Mouse (Mus musculus): ENCODE data around the gene Rnf40. TPM values are rescaled to one million over a fixed set of nuclear protein-coding genes. Genes with fewer than 3 reads are reported as not detected.
A peak's percentile ranks its signal among the peaks of the same experiment; 100 is the strongest.
"Not testable (repeated sequence)": the region's sequence is repeated elsewhere in the genome, so short reads cannot be mapped to it uniquely, and the experiment has no call there.

Rnf40 gene
- polyA plus RNA-seq, 1 experiment from 2014 or later = 47.6 TPM

DNA sequence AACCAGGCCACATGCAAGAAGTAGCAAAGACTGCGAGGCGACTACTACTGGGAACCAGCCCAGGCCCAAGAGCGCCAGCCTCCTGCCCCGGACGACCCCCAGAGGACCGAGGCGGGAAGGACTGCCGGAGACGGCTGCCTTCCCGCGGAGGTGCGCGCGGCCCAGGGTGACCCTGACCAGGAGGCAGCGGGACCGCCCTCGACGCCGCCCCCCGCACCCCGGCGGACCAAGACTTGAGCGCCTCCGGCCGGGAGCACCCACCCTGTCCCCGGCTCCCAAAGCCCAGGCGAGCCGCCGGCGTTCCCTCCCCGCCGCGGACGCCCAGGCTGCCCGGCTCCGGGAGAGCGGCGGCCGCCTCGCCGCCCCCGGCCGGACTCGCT is 25.9 kb downstream of the Rnf40 start:
- under 1% methylated on average over 40 of the region's 44 CpGs for WGBS

DNA sequence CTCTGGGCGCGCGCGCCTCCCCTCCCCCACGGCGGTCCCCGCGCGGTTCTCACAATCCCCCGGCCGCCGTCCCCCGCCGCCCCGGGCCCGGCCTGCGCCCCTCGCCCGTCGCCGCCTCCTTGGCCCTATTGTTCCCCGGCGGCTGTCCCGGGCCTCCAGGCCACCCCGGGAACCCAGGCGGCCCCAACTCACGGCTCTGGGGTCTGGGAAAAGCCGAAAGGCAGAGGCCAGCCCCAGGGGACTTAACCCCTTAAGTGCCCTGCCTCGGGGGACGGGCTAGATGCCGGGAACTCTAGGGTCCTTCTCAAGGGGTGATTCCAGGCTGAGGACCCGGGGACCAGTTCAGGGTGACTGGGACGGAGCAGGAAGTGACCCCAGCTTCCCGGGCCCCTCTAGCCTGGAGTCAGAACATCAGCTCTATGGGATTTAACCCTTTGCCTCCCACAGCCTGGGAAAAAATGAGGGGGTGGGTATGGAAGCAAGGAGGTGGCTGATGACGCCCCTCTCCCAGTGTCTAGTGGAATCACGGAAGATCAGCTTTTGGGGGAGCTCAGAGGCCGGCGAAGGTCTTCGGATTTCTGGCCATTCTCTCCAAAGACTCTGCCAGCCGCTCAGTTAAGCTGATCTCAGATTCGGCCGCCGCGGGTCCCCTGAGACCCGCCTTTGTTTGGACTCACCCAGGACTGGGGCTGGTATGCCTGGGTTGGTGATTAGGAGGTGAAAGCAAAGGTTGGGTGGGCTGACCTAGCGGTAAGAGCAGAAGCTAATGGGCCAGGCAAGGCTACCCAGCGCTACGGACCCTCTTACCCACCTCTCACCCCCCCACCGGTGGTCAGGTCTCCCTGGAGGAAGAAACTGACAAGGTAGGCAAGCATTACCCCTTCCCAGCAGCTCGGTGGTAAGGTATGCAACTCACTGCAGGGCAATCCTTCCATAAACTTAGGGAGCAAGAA is 26.6 kb downstream of the Rnf40 start, which contains the start of gene Zfp629:
Gene Zfp629, minus strand, starts transcription at position 907 of the 953 bp plus-strand sequence.
- DNase-seq = peak; percentile 94
- Histone ChIP-seq H3K9ac (peak within 1 kb of the TSS; percentile 83), H3K27ac (ENCODE audit: low read depth) (peak within 1 kb of the TSS; percentile 71), H3K36me3 (ENCODE audit: insufficient read depth) (peaks cover 27% of the 10 kb centered on the region), H3K4me2 (peak within 1 kb of the TSS; percentile 76), H3K27me3 (ENCODE audit: insufficient read depth, low read length) (no peaks in the 10 kb centered on the region), H3K4me3 (ENCODE audit: low read depth, low read length) (peak within 1 kb of the TSS; percentile 85), H3K4me1 (ENCODE audit: insufficient read depth) (0 out of 2 replicates have a peak, but pooled peaks cover 3% of the 10 kb centered on the region), H3K9me3 (ENCODE audit: low read depth, low read length) (no peaks in the 10 kb centered on the region)
- 0% methylated on average over 33 of the region's 50 CpGs for WGBS
- TF ChIP-seq CTCF (IDR thresholded peaks at IDR 0.05; ENCODE audit: low read depth) = no peak
- peak; percentile 94 for ATAC-seq (ENCODE audit: insufficient read depth)

More for the DNA sequence above, 25.9 kb downstream of the Rnf40 start:
- Histone ChIP-seq H3K27me3 (ENCODE audit: insufficient read depth, low read length) (no peaks in the 10 kb centered on the region), H3K4me3 (ENCODE audit: low read depth, low read length) (peak overlapping the region; percentile 85), H3K4me2 (peak overlapping the region; percentile 76), H3K36me3 (ENCODE audit: insufficient read depth) (peaks cover 34% of the 10 kb centered on the region), H3K27ac (ENCODE audit: low read depth) (peak overlapping the region; percentile 71), H3K9me3 (ENCODE audit: low read depth, low read length) (no peaks in the 10 kb centered on the region), H3K9ac (peak overlapping the region; percentile 83), H3K4me1 (ENCODE audit: insufficient read depth) (0 out of 2 replicates have a peak, but pooled peaks cover 3% of the 10 kb centered on the region)
- peak; percentile 53 for DNase-seq
- TF ChIP-seq CTCF (IDR thresholded peaks at IDR 0.05; ENCODE audit: low read depth) = no peak
- peak; percentile 62 for ATAC-seq (ENCODE audit: insufficient read depth)

DNA sequence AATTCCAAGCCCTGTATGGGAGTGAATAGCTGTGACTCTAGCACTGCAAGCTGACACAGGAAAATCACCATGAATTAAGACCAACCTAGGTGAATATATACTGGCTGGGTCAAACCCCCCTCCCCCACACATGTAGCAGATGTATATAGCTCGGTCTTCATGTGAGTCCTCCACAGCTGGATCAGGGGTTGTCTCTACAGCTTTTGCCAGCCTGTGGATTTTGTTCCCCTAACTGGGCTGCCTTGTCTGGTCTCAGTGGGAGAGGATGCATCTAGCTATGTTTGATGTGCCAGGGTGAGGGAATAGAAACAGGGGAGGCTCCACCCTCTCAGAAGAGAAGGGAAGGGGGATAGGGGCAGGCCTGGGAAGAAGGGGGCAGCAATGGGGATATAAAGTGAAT is 27.8 kb downstream of the Rnf40 start:
- Histone ChIP-seq H3K27me3 (ENCODE audit: insufficient read depth, low read length) (no peaks in the 10 kb centered on the region), H3K4me2 (peak overlapping the region; percentile 76), H3K9me3 (ENCODE audit: low read depth, low read length) (no peaks in the 10 kb centered on the region), H3K9ac (no peak overlapping the region), H3K4me3 (ENCODE audit: low read depth, low read length) (peak overlapping the region; percentile 85; the same call in 1 of the 2 replicates), H3K36me3 (ENCODE audit: insufficient read depth) (peaks cover 15% of the 10 kb centered on the region), H3K27ac (ENCODE audit: low read depth) (no peak overlapping the region), H3K4me1 (ENCODE audit: insufficient read depth) (0 out of 2 replicates have a peak, but pooled peaks cover 3% of the 10 kb centered on the region)
- ATAC-seq (ENCODE audit: insufficient read depth) (no peak), DNase-seq (no peak)
- 60% methylated on average over 1 of the region's 1 CpGs for WGBS
- no peak for TF ChIP-seq CTCF (IDR thresholded peaks at IDR 0.05; ENCODE audit: low read depth)

DNA sequence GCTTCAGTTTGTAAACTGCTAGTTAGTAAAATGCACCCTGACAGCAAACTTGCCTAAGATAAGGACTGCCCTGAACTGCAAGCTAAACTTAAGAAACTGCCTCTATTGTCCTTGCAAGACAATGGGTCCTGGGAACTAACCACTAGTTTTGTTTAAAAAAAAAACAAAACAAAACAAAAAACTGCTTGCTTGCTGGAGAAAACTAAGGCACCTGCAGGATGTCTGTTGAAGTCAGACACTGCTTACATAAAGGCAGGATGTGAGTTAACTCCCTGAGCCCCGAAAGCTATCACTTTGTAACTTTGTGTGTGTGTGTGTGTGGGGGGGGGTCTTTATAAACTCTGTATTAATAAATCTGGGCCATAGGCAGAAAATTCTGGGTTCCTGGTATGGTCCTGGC is 28.3 kb downstream of the Rnf40 start:
- no peak overlapping the region for H3K4me2 ChIP-seq
- no peaks in the 10 kb centered on the region for H3K9me3 ChIP-seq (ENCODE audit: low read depth, low read length)
- H3K4me1 ChIP-seq (ENCODE audit: insufficient read depth) = 0 out of 2 replicates have a peak, but pooled peaks cover 3% of the 10 kb centered on the region
- ATAC-seq (ENCODE audit: insufficient read depth) (no peak), DNase-seq (no peak)
- no peak overlapping the region for H3K4me3 ChIP-seq (ENCODE audit: low read depth, low read length)
- WGBS = 74% methylated on average over 1 of the region's 1 CpGs
- H3K36me3 ChIP-seq (ENCODE audit: insufficient read depth) = peaks cover 10% of the 10 kb centered on the region
- no peaks in the 10 kb centered on the region for H3K27me3 ChIP-seq (ENCODE audit: insufficient read depth, low read length)
- TF ChIP-seq CTCF (IDR thresholded peaks at IDR 0.05; ENCODE audit: low read depth) = no peak
- H3K9ac ChIP-seq = no peak overlapping the region
- H3K27ac ChIP-seq (ENCODE audit: low read depth) = no peak overlapping the region

DNA sequence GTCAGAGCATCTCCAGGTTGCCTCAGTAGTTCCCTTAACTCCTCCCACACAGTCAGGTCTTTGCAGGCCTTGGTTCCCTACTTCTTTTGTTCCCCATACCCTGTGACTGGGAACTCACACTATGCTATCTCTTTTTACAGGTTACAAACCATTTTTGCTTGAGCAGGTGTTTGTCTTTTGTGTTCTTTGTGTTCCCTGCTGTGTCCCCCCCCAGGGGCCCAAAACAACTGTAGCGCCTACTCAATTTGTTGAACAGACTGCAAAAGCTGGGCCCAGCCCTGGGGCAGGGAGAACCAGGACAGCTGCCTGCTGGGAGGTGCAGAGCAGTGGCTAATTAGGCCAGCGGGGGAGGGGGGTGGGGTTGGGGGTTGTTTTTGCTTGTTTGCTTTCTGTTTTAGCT is 29.4 kb downstream of the Rnf40 start:
- TF ChIP-seq CTCF (IDR thresholded peaks at IDR 0.05; ENCODE audit: low read depth) = no peak
- WGBS = 66% methylated on average over 2 of the region's 2 CpGs
- no peaks in the 10 kb centered on the region for H3K36me3 ChIP-seq (ENCODE audit: insufficient read depth)

DNA sequence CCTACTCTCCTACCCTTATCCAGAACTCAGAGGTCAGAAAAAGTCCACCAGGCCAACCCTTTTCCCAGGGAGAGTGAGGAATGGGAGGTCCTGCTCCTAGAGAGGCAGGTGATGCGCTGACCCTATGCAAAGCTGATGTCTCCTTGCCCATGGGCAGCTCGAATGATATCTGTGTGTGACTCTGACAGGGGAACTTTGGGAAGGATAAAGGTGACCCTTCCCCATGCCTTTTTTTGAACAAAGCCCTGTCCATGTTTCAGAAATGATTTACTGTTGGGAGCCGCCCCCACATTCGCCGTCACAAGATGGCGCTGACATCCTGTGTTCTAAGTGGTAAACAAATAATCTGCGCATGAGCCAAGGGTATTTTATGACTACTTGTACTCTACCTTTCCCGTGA is 29.8 kb downstream of the Rnf40 start:
- 94% methylated on average over 7 of the region's 8 CpGs for WGBS
- ATAC-seq (ENCODE audit: insufficient read depth) = not testable (repeated sequence)

More for the DNA sequence above, 29.4 kb downstream of the Rnf40 start:
- no peak for DNase-seq
- Histone ChIP-seq H3K9me3 (ENCODE audit: low read depth, low read length) (no peaks in the 10 kb centered on the region), H3K27me3 (ENCODE audit: insufficient read depth, low read length) (no peaks in the 10 kb centered on the region), H3K4me2 (no peak overlapping the region), H3K4me3 (ENCODE audit: low read depth, low read length) (no peak overlapping the region), H3K27ac (ENCODE audit: low read depth) (no peak overlapping the region), H3K9ac (no peak overlapping the region), H3K4me1 (ENCODE audit: insufficient read depth) (0 out of 2 replicates have a peak, but pooled peaks cover 3% of the 10 kb centered on the region)
- ATAC-seq (ENCODE audit: insufficient read depth) = no peak

DNA sequence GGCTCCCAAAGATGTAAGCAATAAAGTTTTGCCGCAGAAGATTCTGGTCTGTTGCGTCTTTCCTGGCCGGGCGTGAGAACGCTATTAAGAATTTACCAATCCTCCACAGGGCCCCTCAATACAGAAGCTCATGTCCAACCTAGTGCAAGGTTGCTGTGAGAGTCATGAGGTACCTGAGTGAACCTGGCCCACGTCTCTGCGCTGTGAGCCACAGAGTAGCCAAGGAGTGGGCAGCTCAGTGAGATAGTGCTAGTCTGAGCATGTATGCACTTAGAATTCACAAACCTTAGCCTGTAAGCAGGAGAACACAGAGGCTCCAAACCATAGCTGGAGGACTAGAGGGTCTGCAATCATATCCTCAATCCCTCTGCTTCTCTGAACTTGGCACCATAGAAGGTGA is 37.5 kb downstream of the Rnf40 start:
- no peak for DNase-seq
- Histone ChIP-seq H3K4me1 (ENCODE audit: insufficient read depth) (no peaks in the 10 kb centered on the region), H3K27ac (ENCODE audit: low read depth) (no peak overlapping the region), H3K9me3 (ENCODE audit: low read depth, low read length) (no peaks in the 10 kb centered on the region), H3K4me3 (ENCODE audit: low read depth, low read length) (no peak overlapping the region), H3K9ac (no peak overlapping the region), H3K27me3 (ENCODE audit: insufficient read depth, low read length) (no peaks in the 10 kb centered on the region), H3K4me2 (no peak overlapping the region), H3K36me3 (ENCODE audit: insufficient read depth) (no peaks in the 10 kb centered on the region)
- ATAC-seq (ENCODE audit: insufficient read depth) = no peak
- TF ChIP-seq CTCF (IDR thresholded peaks at IDR 0.05; ENCODE audit: low read depth) = no peak
- 96% methylated on average over 7 of the region's 7 CpGs for WGBS

More for the DNA sequence above, 29.8 kb downstream of the Rnf40 start:
- DNase-seq; H3K9ac ChIP-seq; H3K36me3 ChIP-seq (ENCODE audit: insufficient read depth); H3K4me2 ChIP-seq; H3K27ac ChIP-seq (ENCODE audit: low read depth); H3K4me1 ChIP-seq (ENCODE audit: insufficient read depth); H3K9me3 ChIP-seq (ENCODE audit: low read depth, low read length); H3K27me3 ChIP-seq (ENCODE audit: insufficient read depth, low read length); H3K4me3 ChIP-seq (ENCODE audit: low read depth, low read length): not testable (repeated sequence)
